Mouse (Mus musculus) embryonic facial prominence, embryonic 12.5 days (tissue): ENCODE data around the gene Smad1. TPM values are rescaled to one million over a fixed set of nuclear protein-coding genes. Genes with fewer than 3 reads are reported as not detected.

Source experiments
- ATAC-seq: fragments of 200-750 bp; cut with Nextera tagmentation; 2 replicates; pipeline ENCODE4 v1.8.0; 2017; ENCODE audit not compliant: insufficient number of reproducible peaks, insufficient read depth, low FRiP score, low TSS enrichment
- H3K27ac ChIP-seq: fragments of 300-500 bp; sonication (generic); 2 replicates; pipeline ENCODE4 v1.5.1; 2016; ENCODE audit warnings: mild to moderate bottlenecking
- H3K27me3 ChIP-seq: fragments of 300-500 bp; sonication (generic); 2 replicates; pipeline ENCODE4 v1.6.1; 2016; ENCODE audit warnings: mild to moderate bottlenecking, moderate library complexity
- H3K36me3 ChIP-seq: fragments of 300-500 bp; sonication (generic); 2 replicates; pipeline ENCODE4 v1.6.1; 2016; ENCODE audit warnings: mild to moderate bottlenecking
- H3K4me1 ChIP-seq: fragments of 300-500 bp; sonication (generic); 2 replicates; pipeline ENCODE4 v1.6.1; 2016
- H3K4me2 ChIP-seq: fragments of 300-500 bp; sonication (generic); replicated peaks from 2 replicates; pipeline ENCODE4 v1.6.1; 2016; ENCODE audit warnings: mild to moderate bottlenecking, moderate library complexity
- H3K4me3 ChIP-seq: fragments of 300-500 bp; sonication (generic); 2 replicates; pipeline ENCODE4 v1.5.1; 2016; ENCODE audit warnings: mild to moderate bottlenecking
- H3K9ac ChIP-seq: fragments of 300-500 bp; sonication (generic); 2 replicates; pipeline ENCODE4 v1.6.1; 2016; ENCODE audit warnings: mild to moderate bottlenecking, moderate library complexity
- H3K9me3 ChIP-seq: fragments of 300-500 bp; sonication (generic); 2 replicates; pipeline ENCODE4 v1.6.1; 2016; ENCODE audit warnings: mild to moderate bottlenecking, moderate library complexity
- WGBS: fragments of 180-500 bp; shearing (Covaris S2); methylation state at CpG from one replicate; pipeline ENCODE4 v1.1.7; 2016; 5-methylcytosine and 5-hydroxymethylcytosine counted together
- polyA plus RNA-seq: library from polyadenylated mRNA; unstranded; fragments of >200 nt; fragmentation: Nextera tagmentation; extraction: Ambion mirVana; gene quantifications from 2 replicates; pipeline ENCODE4 v1.2.1, GENCODE M21; 2016

The Smad1 gene
- polyA plus RNA-seq, 1 experiment from 2014 or later = 64.8 TPM

GRCm38 (mm10) chr8:79289592-79289991, 109.7 kb downstream of the Smad1 start:
- no peak for ATAC-seq
- no peaks in the 10 kb centered on the region for H3K36me3 ChIP-seq
- no peak overlapping the region for H3K4me2 ChIP-seq
- H3K27me3 ChIP-seq = no peaks in the 10 kb centered on the region
- WGBS = 78% methylated on average over 5 of the region's 5 CpGs
- H3K27ac ChIP-seq = no peak overlapping the region
- H3K4me1 ChIP-seq = peaks cover 12% of the 10 kb centered on the region
- H3K9me3 ChIP-seq = no peaks in the 10 kb centered on the region
- no peak overlapping the region for H3K4me3 ChIP-seq
- no peak overlapping the region for H3K9ac ChIP-seq

GRCm38 (mm10) chr8:79288681-79289080, 110.6 kb downstream of the Smad1 start:
- no peak overlapping the region for H3K9ac ChIP-seq
- no peak for ATAC-seq
- H3K9me3 ChIP-seq = no peaks in the 10 kb centered on the region
- no peak overlapping the region for H3K27ac ChIP-seq
- peaks cover 10% of the 10 kb centered on the region for H3K4me1 ChIP-seq
- H3K27me3 ChIP-seq = no peaks in the 10 kb centered on the region
- H3K4me3 ChIP-seq = no peak overlapping the region
- H3K4me2 ChIP-seq = no peak overlapping the region
- WGBS = 47% methylated on average over 2 of the region's 2 CpGs
- no peaks in the 10 kb centered on the region for H3K36me3 ChIP-seq

Other genes starting within 250 kb of the Smad1 start
- gene 1700011L22Rik, start 150.9 kb downstream of the Smad1 start, polyA plus RNA-seq = not detected in 2 replicates
- 17.8 and 19.1 TPM in 2 replicates for gene Mmaa, start 104.6 kb downstream of the Smad1 start, polyA plus RNA-seq
- 16.2 and 16.9 TPM in 2 replicates for gene Otud4, start 240.1 kb upstream of the Smad1 start, polyA plus RNA-seq